Mouse (Mus musculus) urinary bladder, adult 18-20 months (tissue): Measurements from ENCODE around the gene Kiz.

Experiments used
- DNase-seq, 2 experiments: peaks; one replicate each; pipeline ENCODE4 v3.0.0; 2022; ENCODE audit warnings: low spot score in 2 of 2, mixed read lengths in 2 of 2

Gene Kiz

DNA sequence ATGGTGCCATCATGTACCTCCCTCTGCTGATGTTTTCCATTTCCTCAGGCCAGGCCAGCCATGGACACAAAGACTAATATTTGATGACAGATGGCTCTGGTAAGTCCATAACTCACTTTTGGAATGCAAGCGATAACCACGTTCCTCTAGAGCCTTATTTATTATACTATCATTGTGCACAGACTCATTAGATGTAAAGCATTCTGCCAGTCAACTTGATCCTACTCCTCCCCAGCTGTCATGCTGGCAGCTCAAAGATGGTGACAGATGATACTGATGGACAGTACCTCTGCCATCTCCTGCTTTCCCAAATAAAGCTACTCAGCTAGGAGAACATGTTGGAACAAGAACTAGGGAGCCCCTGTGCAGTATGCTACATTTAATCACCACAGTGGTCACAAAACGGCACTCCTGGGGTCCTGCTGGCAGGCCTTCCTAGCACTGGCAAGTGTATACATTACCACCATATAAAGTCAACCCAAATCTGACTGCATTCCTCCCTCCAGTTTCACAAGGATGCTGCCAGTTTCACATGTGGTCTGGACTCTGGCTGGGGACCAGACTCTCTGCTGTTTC, 119.9 kb downstream of the Kiz start:
- no peak for DNase-seq

DNA sequence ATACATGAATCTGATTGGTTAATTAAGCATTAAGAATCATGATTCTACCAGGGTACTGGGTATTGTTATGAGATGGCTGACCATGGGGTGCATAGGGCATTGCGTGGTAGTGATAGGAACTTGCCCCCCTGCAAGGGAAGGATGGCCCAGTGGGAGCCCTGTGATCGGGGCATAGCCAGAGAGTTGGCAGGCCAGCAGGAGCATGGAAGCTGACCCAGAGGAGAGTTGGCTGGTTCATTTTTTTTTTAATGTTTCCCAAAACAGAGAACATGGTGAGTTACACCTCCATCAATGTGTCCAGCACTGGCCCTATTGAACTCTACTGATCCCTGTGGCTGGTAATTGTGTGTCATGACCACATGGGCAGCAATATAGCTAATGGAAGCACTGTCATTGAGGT, 127.1 kb downstream of the Kiz start:
- no peak for DNase-seq

DNA sequence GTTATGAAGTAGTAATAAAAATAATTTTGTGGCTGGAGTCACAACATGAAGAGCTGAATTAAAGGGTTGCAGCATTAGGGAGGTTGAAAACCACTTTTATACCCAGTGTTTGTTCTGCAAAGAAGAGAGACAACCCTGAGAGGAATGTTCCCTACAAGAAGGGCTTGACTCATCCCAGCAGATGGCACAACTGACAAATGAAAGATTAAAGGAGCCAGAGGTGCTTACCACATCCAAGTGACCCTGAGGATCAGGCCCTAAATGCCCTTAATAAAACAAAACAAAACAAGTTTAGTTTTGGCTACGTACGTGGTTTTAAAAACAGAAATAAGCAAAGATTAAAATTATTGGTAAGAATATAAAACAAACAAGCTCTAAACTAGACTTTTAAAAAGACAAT, 129.2 kb downstream of the Kiz start:
- no peak for DNase-seq

DNA sequence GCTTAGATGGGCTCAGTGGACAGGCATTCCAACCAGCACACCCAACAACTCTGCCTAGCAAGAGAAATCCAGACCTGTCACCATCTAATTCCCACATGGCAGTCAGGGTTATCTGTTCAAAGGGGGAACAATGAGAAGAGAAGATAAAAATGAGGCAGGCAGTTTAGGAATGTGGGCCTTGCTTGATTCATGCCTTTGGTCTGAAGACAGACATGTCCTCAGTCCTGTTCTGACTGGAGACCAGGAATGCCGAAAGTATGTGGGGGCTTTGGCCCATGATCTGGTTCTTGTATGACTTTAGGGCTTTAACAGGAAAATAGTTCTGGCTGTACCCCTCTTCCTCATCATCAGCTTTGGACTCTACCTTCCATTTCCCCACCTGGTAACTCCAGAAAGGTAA, 130.1 kb downstream of the Kiz start:
- DNase-seq = no peak

DNA sequence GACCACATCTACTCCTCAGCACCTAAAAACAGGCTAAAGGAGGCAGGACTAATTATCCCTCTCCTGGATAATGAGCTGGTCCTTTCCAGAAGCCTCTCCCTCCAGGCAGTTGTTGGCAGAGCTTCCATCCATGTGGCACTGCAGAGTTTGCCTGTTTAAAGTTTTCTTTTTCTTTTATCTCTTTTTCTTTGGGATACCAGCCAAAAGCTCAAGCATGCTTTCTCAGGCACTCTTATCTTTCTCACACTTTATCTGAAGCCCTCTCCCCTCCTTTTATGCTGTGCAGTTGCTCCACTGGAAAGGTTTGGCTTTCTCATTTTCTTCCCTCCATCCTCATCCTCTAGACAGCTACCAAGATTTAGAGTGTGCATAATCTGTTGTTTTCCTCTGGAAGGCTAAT, 130.8 kb downstream of the Kiz start:
- no peak for DNase-seq

DNA sequence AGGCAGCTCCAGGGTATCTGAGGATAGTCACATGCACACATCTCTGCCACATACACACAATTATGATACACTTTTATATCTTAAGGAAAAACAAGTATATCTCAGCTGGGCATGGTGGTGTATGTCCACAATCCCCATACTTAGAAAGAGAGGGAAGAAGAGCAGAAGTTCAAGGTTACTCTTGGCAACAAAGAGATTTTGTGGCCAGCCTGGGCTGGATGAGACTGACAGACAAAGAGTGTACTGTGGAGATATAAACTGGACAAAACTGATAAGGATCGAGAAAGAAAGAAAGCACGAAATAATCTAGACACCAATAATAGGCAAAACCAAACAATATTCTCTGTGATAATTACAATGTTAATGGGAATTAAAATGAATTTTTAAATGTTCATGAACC, 151.6 kb downstream of the Kiz start:
- no peak for DNase-seq

DNA sequence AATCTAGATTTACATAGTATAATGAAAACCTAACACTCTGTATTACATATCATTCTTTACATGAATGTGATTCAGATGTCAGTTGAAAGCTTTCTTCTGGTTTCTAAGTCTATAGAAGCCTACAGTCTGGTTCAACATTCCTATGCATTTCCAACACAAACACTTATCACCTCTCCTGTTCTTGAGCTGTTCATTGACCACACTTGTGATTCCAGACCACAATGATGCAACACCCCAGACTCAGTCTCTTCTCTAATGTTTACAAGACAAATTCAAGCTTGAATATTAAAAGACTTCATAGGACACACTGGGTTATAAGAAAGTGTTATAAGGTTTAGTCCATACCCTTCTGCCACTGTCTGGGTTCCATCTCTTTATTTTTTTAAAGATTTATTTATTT, 153.4 kb downstream of the Kiz start:
- DNase-seq = no peak

DNA sequence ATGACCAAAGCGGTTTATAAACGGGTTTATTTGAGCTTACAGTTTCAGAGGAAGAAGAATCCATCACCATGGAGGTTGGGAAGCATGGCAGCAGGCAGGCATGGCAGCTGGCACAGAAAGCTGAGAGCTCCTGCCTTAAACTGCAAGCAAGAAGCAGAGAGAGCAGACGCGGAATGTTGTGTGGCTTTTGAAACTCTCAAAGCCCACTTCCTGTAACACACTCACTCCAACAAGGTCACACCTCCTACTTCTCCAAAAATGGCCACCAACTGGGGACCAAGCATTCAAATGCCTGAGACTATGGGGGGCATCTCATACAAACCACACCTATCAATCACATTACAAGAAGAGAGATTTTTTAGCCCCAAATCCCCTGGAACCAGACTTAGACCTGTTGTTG, 154.5 kb downstream of the Kiz start:
- DNase-seq = no peak

DNA sequence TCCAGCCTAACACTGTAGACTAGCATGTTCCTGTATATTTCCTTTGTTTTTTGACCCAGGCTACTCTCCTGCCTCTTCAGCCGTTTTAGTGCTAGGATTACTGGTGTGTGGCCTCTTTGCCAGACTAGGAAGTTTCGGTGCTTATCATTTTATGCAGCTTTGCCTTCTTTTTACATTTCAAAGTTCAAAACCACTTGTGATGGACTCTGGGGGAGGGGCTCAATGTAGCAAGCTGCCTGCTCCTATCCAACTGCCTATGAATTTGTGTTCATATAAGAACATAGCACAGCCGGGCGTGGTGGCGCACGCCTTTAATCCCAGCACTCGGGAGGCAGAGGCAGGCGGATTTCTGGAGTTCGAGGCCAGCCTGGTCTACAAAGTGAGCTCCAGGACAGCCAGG, 155.3 kb downstream of the Kiz start:
- DNase-seq = no peak

DNA sequence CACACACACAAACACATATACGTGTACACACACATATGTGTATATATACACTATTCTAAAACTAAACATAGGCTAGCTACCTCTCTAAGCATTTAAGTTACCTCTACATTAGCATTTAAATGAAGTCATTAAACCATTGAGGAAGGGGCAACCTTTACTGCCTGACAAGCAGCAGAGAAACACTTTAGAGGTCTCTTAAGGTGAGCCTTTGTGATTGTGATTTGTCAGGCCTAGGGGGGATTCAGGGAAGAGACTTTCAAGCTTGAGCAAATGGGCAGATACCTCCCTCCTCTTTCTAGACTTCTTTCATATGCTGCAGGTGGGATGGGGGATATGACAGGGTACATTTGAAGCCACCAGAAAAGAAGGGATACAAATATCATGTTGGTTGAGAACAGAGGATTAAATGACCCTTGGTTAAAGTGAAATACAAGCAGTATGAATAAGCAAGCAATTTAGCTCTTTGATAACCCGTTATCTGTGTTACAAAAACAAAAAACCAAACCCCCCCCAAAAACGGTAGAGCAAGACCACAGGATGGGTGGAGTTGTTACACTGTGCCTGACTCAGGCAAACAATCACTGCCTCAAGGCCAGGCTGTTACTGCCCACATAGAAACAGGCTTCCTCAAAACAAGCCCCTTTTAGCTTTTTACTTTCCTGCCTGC, 155.9 kb downstream of the Kiz start:
- DNase-seq = no peak

DNA sequence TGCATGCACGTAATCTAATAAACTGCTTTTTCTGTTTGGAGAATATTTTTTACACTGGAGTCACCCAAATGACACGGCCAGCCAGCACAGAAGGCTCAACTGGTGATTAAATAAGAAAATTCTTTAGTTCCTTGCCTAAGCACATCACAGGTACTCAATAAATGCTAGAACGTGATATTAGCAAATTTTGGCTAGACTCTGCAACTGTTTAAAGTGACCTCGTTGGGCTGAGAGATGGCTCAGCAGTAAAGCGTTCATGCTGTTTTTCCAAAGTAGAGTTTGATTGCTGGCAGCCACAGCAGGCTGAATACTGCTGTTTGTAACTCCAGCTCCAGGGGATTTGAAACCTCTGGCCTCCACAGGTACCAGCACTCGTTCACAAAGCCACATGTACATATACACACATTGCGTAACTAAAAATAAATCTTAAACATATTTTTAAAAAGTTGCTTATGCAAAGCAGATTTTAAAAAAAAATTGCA, 156.5 kb downstream of the Kiz start:
- DNase-seq = no peak

DNA sequence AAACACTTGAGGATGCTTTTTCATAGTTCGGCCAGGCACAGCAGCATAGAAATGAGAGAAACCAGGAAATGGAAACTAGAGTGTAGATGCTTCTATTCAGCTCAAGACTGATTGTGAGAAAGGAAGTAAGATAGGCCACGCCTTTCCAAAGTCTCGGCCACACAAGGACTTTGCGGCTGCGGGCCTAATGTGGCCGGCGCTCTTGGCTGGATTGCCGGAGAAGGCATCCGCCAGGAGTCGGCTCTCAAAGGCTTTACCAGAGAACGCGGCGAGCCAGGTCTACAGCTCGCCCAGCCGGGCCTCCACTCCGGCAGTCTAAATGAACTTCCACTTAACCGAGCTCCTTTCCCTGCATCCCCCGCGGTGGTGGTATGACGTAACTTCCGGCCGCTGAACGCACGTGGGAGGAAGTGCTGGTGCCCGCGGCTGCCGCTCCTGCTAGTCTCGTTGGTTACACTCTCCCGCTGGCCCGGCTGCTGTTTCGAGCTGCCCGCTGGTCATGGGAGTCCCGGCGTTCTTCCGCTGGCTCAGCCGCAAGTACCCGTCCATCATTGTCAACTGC, 157.0 kb downstream of the Kiz start, which contains the start of gene Xrn2:
Gene Xrn2 (plus strand): TSS at position 374 of the 562 bp plus-strand sequence.
- peak; percentile 93 to 95 for DNase-seq

DNA sequence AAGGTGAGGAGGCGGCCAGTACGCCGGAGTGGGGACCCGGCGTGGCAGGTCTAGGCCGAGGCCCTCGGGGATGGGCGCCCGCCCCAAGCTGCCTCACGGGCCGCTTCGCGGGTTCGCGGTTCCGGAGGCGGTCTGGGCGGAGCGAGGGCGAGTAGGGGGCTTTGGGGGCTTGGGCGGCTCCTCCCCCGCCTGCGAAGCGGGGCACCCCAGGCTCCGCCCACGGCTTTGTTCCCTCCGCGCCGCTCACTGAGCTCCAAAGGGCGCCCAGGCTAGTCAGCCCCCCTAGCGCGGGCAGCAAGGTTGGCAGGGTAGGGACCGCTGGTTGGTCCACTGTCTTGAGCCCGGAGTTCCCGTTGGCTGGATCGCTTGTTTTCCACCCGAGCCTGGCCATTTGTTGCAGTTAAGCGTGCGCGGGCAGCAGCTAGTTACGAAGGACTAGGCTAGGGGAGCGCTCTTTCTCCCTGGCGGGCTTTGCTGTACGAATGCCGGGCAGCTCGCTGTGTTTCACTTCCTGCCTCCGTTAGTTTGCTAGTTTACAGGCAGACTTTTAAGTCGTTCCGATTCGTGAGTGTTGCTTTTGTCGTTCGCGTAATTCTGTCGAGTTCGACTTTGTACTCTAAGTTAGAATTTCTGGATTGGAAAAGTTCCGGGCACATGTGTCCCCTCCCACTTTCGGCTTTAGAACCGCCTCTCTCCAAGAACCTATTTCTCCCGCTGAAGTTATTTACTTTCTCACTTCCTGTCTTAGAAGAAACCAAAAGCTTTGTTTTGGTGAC, 157.7 kb downstream of the Kiz start:
- DNase-seq = peak; percentile 23 to 61

DNA sequence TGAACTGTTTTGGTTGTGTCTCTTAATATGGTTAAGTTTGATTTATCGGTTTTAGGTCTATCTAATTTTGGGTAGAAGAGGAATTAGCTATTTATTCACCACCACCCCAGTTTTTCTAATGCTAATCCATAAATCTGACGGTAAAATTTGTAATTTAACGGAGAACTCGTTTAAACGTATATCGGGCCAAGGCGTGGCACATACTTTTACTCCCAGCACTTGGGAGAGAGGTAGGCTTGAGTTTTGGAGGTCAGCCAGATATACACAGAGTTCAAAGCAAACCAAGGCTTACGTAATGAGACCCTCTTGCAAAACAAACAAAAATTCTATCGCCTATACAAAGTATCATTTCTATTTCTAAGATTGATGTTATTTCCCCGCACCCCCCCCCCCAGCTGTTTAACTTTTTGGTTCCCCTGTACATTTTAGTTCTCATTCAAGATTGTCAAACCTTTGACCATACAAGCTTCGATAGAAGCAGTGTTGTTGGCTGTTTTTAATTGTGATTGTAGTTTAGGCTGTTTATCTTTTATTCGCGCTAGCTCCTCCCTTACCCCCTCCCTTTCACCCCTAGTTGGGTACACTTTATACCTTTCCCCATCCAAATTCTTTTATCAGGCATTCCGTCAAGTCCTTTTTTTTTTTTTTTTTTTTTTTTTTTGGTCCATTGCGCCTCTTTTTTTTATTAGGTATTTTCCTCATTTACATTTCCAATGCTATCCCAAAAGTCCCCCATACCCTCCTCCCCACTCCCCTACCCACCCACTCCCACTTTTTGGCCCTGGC, 158.6 kb downstream of the Kiz start:
- DNase-seq = no peak
